Mouse (Mus musculus): ENCODE results near the gene Rab20.
"Not testable (repeated sequence)": the region's sequence is repeated elsewhere in the genome, so short reads cannot be mapped to it uniquely, and the experiment has no call there.

Gene Rab20

DNA sequence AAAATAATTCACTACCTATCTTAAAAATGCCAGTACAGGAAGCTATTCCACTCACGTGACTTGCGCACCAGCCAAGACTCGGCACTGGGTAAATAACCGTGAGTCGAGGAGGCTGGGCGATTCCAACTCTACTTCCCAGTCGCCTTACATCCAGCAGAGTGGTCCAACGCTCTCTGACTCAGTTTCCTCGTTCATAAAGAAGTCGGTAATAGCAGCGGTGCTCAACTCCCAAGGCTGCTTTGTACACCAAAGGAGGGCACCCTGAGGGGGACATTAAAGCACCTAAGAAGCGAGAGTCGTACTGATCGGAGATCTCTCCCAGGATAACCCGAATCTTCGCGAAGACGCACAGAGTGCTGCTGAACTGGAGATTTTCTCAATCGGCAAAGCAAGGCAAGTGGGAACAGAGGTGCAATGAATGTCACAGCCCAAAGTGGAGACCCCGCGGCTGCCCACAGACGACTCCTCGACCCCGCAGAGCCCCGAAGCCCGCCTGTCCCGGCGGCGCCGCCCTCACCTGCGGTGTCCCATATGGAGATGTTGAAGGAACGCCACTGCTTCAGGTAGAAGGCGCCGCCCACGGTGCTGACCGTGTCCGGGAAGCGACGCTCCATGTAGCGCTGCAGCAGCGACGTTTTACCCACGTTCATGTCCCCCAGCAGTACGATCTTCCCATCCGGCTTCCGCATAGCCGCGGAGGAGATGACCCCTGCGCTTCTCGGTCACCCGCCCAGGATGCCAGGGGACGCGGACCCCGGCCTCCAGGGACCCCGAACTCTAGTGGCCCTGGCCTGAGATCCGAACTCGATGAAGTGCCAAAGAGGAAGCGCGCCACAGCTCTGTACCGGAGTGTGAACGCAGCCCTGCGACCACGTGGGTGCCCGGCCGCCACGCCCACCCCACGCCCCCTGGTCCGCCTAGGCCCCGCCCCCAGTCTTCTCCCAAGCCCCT is at the start of gene Rab20:
TSS of gene Rab20 (minus strand) at position 900 of the 951 bp plus-strand sequence.
- peak; percentile 81 for DNase-seq

DNA sequence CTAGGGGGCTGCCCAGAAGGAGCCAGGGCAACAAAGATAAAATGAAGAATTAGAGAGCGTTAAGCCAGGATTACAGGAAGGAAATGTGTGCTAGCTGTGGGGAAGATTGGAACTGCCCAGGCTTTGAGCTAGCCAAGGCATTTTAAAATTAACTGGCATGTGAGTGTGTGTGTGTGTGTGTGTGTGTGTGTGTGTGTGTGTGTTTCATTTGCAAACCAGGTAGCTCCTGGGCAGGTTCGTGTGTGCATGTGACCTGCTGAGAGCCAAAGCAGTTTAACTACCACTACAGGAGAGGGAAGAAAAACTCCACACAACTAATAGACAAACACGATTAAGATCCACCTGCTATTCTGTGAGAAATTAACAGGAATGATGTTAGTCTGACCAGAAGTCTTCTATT is 44.8 kb upstream of the Rab20 start:
- DNase-seq, result peak; percentile 33

DNA sequence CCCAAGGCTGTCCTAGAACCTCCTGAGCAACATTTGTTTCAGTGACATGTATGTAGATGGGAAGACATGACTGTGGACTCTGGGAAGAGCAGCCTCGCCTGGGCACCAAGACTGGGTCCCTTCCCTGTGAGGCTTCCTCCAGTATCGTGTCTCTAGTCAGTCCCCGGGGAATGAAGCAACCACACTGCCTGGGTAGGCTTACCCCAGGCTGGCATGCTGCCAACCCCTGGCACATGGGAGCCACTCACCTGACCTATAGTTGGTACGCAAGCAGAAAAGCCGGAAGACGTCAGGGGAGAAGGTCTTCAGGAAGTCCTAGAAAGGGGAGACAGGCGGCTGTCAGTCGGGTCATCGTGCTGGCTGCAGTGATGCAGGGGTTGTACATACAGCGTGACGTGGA is 40.2 kb upstream of the Rab20 start:
- no peak for DNase-seq

DNA sequence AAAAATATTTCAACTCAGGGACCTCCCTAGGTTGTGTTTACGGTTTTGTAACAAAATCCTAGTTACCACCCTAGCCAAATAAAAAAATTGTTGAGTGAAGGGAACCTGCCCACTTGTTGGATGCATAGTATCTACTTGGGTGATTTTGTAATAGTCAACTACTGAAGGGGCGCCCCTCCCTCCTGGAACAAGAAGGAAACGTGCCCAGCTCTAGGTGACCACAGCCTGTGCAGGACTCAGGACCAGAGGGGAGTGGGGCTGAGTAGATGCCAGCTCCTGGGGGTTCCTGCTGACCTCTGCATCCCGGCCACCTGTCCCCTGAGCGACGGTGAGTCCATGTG is 39.5 kb upstream of the Rab20 start:
- no peak for DNase-seq

DNA sequence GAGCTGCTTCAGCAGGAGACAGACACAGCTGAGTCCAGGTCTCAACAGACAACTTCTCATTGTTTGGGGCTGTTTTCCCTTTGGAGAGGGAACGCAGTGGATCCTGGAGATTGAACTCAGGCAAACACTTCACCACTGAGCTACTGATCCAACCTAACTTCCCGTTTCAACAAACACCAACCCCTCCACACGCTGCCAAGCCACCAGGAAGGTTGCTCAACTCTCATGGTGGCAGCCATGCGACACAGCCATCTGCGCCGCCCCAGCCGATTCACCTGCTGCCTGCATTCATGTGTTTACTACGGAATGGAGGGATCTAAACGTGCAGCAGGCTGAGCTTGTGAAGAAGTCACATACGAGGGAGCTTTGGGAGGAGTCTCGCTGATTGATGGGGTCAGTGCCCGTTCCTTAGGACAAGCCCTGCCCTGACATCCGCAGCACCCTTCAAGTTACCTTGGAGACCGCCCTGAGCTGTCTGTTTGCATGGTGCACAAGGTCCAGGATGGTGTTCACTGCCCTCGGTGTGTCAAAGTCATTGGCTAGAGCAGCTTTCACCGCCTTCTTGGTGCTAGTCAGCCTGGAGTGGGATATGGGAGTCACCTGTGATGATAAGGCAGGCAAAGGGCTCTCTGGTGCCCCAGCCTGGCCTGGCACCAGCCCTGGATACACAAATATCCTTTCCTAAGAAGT is 39.0 kb upstream of the Rab20 start:
- no peak for DNase-seq

DNA sequence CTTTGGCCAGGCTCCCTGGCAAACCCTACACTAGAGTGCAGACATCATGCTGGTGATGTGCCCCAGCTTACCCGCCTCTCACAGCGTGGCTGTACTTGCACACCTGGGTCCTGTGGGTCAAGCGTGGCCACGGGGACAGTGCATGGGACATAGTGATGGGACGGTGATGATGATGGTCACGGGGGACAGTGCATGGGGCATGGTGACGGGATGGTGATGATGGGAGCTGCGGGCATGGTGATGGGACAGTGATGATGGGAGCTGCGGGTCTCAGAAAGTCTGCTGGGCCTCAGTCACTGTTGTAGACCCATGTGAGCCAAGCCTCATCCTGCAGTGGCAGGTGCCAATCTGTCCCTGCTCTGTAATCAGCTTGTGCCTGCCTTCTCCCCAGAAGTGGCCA is 37.8 kb upstream of the Rab20 start:
- DNase-seq, result no peak

DNA sequence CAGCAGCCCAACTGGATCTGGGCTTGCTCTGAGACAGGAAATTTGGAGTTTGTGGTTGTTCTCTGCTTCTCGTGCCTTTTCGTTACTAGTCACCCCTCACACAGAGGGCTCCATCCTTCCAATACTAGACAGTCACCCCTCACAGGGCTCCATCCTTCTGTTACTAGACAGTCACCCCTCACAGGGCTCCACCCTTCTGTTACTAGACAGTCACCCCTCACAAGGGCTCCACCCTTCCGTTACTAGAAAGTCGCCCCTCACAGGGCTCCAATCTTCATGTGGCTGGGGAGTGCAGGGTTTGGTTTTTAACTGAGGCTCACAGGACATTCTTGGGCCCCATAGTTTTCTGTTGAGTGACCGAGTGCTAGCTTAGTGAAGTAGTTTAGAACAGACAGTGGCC is 34.7 kb upstream of the Rab20 start:
- DNase-seq, result no peak

DNA sequence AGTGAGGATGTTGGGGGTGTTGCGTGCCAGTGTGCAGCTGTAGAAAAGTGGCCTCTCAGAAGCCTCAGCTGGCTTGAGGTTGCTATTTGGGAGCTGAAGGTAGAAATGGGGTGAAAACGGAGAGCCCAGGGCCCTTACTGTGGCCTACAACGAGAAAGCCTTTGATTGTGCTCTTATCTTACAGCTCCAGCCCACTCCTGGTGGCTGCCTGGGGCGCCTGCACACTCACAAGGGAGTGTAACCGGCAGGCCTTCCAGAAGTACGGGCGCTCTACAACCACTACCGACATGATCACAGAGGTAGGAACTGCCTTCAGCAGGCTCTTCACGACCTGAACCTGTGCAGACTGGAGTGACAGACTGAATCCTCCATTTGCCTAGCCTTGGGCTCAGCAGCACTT is 34.2 kb upstream of the Rab20 start:
- DNase-seq, result no peak

DNA sequence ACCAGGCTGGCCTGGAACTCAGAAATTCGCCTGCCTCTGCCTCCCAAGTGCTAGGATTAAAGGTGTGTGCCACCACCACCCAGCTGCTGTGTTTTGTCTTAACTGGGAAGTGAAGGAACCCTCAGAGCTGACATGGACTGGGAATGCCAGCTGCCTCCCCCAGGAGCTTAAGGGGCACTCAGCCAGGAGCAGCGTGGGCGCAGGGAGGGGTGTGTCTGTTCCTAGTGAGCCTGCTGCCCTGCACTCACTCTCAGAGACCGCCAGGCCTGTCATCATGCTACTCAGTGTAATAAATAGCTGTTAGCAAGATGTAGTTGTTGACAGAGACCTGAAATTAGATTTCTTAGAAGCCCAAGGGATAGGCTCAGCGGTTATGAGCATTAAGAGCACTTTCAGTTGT is 32.5 kb upstream of the Rab20 start:
- DNase-seq, result no peak

DNA sequence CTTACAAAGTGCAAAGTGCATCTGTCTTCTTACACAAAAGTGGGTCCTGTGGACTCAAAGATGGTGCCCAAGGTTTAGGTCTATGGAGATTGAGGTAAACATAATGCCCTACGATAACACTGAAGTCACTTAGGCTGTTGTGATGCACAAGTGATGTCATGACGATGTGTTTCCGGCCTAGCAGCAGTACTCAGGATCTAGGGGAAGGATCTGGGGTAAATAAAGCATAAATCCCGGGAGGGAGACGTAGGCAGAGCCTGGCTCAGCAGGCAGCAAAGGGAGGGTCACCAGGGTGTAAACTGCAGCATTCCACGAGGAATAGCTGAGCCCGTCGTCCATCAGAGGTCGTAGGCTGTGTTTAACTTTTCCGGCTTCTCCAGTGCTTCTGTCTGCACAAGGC is 30.4 kb upstream of the Rab20 start:
- DNase-seq, result no peak

DNA sequence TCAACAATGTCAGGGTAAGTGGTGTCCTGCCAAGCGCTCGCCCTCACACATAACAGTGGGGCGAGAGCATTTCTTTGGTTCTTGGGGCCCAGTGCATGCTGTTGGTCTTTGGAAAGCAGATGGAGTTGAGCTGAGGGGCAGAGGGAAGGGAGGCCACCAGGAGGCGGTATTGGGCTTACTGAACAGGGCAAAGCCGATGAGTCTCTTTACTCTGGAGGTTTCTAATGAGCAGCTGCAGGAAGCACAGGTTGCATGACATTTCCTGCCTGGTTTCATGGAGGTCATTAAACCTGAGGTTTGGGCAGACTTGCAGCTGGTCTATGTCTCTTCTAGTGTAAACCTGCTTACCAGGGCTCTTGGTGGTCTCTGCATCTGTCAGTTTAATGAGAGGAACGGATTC is 28.3 kb upstream of the Rab20 start:
- peak; percentile 37 for DNase-seq

DNA sequence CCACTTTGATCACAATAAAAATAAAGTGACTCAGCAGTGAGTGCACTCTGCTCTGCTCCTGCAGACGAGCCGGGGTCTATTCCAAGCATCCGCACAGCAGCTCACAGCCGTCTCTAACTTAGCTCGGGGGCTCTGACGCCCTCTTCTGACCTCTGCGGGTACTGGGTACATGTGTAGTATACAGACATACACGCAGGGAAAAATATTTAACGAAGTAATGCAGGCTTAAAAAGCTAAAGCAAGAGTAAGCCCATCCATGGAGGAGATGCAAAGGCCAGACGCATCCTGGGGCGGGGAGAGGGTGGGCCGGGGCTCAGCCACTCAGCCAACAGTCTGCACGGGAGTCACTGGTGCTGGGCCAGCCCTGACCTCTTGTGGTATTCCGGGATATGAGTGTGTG is 27.6 kb upstream of the Rab20 start:
- DNase-seq, result no peak

DNA sequence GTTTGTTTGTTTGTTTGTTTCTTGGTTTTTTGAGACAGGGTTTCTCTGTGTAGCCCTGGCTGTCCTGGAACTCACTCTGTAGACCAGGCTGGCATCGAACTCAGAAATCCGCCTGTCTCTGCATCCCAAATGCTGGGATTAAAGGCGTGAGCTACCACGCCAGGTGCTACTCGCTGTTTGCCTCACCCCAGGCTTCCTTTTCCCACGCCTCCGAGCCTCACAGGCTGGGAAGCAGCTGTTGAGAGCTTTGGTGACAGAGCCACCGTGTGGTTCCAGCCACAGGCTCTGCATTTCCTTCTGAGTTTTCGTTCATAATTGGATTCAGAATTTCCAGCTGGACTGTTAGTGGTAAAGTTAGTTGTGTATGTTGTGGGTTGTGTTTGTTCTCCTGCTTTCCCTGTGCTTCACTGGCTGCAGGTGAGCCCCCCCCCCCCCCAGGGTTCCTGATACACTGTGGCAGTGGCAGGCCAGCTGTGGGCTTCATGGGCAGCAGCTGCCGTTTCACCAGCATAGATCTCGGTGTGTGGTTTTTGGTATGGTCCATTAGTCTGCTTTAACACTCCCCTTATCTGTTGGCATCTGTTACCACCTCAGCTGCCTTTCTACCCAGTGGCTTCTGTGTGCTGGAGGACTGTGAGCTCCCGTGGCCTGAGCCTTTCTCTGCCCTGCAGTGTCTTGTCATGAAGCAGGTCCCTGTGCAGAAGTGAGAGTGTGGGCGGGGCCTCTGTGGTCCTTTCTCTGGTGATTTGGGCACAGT is 25.1 kb upstream of the Rab20 start:
- no peak for DNase-seq

DNA sequence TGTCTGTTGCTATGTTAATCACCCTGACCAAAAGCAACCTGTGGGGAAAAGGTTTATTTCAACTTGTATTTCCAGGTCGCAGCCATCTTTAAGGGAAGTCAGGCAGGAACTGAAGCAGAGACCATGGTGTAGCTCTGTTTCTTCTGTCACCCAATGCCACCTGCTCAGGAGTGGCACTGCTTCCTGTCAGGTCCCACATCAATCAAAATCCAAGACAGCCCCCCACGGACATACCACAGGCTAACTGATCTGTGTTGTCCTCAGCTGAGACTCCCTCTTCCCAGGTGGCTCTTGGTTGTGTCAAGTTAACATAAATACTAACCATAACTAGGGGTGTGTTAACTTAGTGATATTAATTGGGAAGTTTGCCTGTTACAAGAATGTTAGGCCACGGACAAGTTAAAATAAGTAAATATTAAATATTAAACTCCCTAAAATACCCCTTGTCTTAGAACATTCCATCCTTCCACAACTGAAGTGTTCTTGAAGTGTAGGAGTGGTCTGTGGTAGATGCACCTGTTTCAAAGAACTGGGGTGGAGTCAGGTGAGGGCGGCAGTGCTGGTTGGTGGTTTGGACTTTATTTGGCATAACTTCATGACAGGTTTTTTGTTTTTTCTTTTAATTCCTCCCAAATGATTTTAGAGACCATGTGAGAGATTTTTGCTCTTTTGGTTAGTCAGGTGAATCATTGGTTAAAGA is 20.4 kb upstream of the Rab20 start:
- no peak for DNase-seq

DNA sequence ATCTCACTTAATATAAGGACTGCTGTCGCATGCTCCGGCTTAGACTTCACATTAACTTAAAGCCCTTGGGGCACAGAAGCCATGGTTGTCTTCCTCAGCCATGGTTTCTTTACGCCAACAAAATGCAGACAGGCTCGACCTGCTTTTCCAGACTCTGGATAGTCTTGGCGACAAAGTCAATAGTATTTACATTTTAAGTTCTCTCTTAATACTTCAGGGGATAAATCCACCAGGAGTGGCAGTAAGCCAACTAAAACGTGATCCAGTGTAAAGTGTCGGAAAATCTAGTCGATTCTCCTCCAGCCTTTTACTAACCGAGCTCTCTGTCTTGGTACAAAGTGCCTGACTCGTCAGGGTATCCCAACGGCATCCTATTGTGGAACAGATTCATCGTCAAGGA is 19.8 kb upstream of the Rab20 start:
- DNase-seq, result no peak

DNA sequence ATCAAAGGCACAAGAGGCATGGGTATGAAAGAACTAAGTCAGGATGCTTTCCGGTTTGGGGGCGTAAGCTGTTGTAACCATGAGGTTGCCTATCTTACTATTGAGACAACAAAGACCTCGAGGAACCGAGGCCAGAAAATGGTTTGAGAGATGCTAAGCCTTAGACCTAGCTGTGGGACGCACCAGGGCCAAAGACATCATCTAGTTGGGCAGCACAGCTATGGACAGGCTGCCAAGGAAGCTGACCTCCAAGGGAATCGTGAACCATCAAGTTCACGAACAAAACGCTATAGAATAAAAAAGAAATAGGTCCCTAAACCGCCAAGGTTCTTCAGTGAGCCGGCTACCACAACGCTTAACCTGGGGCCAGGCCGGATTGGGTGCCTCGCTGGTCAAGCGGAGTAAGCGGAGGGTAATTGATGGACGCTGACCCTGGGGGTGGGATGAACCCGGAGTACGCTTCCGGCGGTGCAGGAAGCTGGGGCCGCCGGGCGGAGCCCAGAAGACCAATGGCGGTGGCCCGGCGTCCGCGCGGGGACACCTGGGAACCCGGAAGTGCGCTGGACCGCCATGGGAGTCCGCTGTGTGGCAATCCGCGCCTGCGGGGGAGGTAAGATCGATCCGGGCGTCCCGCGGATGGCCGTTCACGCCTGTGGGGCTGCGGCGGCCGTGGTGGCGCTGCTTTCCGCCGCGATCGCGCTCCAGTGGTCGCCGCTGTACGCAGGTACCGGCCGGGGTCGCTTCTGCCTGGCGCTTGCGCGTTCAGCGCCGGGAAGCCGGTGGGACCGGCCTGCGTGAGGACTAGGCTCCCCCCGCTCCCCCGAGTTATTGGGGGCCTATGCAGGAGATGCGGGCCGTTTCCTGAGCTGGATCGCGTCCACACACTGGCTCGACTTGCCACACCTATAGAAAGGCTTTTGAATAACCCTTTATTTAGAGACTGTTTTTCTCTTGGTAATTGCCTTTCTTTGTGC is 18.8 kb upstream of the Rab20 start, which contains the start of gene Naxd:
TSS of gene Naxd (plus strand) at position 490 of the 974 bp plus-strand sequence.
- DNase-seq, result peak; percentile 90

DNA sequence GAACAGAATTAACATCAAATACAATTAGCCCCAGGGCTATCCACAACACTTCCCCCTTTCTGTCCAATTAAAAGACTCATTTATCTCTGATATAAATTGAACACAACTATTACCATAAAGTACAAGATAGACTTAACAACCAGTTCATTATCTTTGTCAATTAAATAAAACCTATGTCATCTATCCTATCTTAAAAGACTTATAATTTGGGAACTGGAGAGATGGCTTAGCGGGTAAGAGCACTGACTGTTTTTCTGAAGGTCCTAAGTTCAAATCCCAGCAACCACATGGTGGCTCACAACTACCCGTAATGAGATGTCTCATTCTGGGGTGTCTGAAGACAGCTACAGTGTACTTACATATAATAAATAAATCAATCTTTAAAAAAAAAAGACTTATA is 13.8 kb upstream of the Rab20 start:
- not testable (repeated sequence) for DNase-seq

DNA sequence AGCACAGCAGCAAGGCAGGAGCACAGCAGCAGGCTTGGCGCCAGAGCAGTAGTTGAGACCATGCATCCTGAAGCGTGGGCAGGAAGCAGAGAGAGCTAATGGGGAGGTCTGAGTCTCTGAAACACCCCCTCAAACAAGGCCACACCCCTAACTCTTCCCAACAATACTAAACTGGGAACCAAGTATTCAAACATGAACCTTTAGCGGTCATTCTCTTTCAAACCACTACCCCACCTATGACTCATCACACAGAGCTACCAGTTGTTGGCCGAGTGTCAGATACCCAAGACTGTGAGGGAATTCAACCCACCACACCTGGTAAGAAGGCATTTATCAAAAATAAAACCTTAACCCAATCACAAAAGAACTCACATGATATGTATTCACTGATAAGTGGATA is 8.7 kb upstream of the Rab20 start:
- no peak for DNase-seq

DNA sequence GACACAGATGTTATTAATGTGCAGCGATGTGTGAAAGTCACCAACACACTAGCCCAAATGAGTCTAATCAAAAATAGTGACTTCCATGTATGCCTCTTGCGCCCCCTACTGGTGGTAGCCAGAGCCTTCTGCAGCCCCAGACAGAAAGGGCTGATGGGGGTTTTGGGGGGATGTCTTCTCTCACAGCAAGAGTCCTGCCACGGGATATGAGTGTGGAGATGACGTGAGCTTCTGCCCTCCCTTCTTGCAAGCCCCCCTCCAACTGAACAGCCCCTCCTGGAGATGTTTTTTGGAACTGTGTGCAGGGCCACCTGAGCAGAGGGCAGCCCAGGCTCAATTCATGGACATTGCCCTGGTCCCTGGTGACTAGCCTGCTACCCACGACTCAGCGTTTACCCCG is 7.6 kb upstream of the Rab20 start:
- DNase-seq, result peak; percentile 67

DNA sequence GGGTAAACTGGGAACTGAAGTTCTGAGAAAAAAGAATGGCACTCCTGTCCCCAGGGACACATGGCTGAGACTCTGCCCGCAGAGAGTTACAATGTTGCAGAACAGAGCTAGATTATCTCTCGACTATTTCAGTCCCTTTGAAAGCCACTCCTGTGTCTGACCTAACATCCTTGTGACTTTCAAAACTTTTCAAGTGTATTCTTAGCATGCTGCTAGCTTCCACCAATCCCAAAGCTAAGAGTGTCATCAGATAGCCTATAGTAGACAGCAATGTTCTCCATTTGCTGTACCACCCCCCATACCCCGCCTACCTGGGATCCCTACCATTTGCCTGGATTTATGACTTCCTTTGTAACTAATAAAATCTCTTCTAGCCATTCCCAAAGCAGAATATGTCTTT is 4.0 kb upstream of the Rab20 start:
- DNase-seq, result no peak

DNA sequence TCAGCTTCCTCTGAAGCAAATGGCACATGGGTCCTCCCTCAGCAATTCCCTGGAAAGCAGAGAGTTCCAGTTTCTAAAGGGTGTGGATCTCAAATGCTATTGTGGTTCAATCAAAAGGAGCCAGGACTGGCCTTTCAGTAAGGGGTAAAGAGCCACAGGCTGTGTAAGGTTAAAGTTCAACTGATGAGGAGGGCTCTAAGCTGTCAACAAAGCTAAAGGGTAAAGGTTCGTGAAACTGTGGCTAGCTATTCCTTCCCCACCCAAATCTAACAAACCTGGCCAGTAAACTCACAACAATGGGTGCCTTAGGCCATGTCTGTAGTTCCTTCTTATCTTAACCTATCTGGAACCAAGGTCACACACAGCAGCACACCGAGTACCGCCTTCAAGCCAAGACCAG is 3.4 kb upstream of the Rab20 start:
- no peak for DNase-seq

DNA sequence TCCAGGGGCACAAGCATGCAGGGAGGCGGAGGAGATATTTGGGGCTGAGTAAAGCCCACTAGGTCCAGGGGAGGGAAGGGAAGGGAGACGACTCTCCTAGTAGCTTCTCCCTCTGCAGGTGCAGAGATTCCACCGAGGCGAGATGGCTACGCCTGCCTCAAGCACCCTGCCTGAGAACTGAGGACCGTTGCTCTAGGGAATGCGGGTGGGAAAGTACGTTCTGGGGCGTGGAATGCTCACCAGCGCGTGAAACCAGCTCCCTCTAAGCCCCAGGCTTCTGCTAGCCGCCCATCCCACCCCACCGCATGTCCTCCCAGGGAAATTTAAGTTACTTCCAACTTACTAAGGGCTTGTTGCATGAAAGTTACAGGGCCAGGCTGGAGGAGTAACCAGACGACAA is 1.1 kb upstream of the Rab20 start:
- no peak for DNase-seq
